In genomic region chr11:109715311-109715781, GRCm38 (mm10) we compare ENCODE assay signal across 24 mouse cellular contexts. TPM values are rescaled to one million over a fixed set of nuclear protein-coding genes. Genes with fewer than 3 reads are reported as not detected.
A peak's percentile ranks its signal among the peaks of the same experiment; 100 is the strongest.
DNase-seq lines count a peak whose midpoint lies in the region; ATAC-seq lines count a peak whose summit lies in the region.
"Had no signal": no experiment of that assay in that cellular context is flagged by ENCODE, and none has a peak within 500 bp of the region (broad histone marks: within the 10 kb centered on the region; RNA-seq: fewer than 3 reads in every experiment).

No protein-coding gene starts in this region.

- H3K4me1 ChIP-seq in embryonic facial prominence, embryonic 14.5 days (ENCODE audit: control insufficient read depth, insufficient read depth, low read length): peaks cover 22% of the 10 kb centered on the region
- peaks cover 30% of the 10 kb centered on the region for H3K4me1 ChIP-seq in limb, embryonic 12.5 days (replicated peaks)
- no peaks in the 10 kb centered on the region for H3K4me1 ChIP-seq in hindbrain, embryonic 11.5 days (replicated peaks; ENCODE audit: control insufficient read depth, insufficient read depth, low read length)
- H3K4me1 ChIP-seq: heart, embryonic 10.5 days; hindbrain, embryonic 12.5 days had no signal

- no peaks in the 10 kb centered on the region for H3K27me3 ChIP-seq in embryonic facial prominence, embryonic 14.5 days (replicated peaks; ENCODE audit: control insufficient read depth, insufficient read depth, low read length)
- H3K27me3 ChIP-seq in limb, embryonic 12.5 days: peaks cover 7% of the 10 kb centered on the region
- no peaks in the 10 kb centered on the region; the same call in 1 of the 2 replicates for H3K27me3 ChIP-seq in hindbrain, embryonic 11.5 days (ENCODE audit: control insufficient read depth, insufficient read depth, low read length)
- H3K27me3 ChIP-seq: hindbrain, embryonic 12.5 days had no signal

- H3K4me3 ChIP-seq in embryonic facial prominence, embryonic 14.5 days (ENCODE audit: low read depth, low read length): no peak overlapping the region
- no peak overlapping the region for H3K4me3 ChIP-seq in limb, embryonic 12.5 days (replicated peaks)
- no peak overlapping the region for H3K4me3 ChIP-seq in hindbrain, embryonic 11.5 days (ENCODE audit: low read depth, low read length)
- H3K4me3 ChIP-seq: heart, embryonic 10.5 days; hindbrain, embryonic 12.5 days; megakaryocyte, embryonic 14.5 days; neural tube, embryonic 13.5 days had no signal

- H3K36me3 ChIP-seq in embryonic facial prominence, embryonic 14.5 days (ENCODE audit: control insufficient read depth, insufficient read depth, low read length): no peaks in the 10 kb centered on the region
- H3K36me3 ChIP-seq in limb, embryonic 12.5 days: no peaks in the 10 kb centered on the region
- no peaks in the 10 kb centered on the region for H3K36me3 ChIP-seq in hindbrain, embryonic 11.5 days (ENCODE audit: control insufficient read depth, insufficient read depth, low read length)
- H3K36me3 ChIP-seq: G1E; heart, embryonic 10.5 days; hindbrain, embryonic 12.5 days; neural tube, embryonic 13.5 days had no signal

- no peak overlapping the region for H3K9ac ChIP-seq in embryonic facial prominence, embryonic 14.5 days (ENCODE audit: low read depth, low read length)
- H3K9ac ChIP-seq in limb, embryonic 12.5 days (replicated peaks): no peak overlapping the region
- no peak overlapping the region for H3K9ac ChIP-seq in hindbrain, embryonic 11.5 days (ENCODE audit: low read depth, low read length)
- H3K9ac ChIP-seq: hindbrain, embryonic 12.5 days; liver, postnatal 0 days; neural tube, embryonic 13.5 days had no signal

- H3K4me2 ChIP-seq in embryonic facial prominence, embryonic 14.5 days (ENCODE audit: low read depth, low read length): peak overlapping the region; percentile 20; the same call in 1 of the 2 replicates
- H3K4me2 ChIP-seq in limb, embryonic 12.5 days: peak overlapping the region; percentile 4; the same call in 1 of the 2 replicates
- no peak overlapping the region for H3K4me2 ChIP-seq in hindbrain, embryonic 11.5 days (replicated peaks; ENCODE audit: low read depth, low read length)
- H3K4me2 ChIP-seq: hindbrain, embryonic 12.5 days; neural tube, embryonic 13.5 days had no signal

- DNase-seq in embryo, embryonic 10 days (ENCODE audit: low spot score): peak; percentile 54
- DNase-seq in embryo, embryonic 9.5 days (ENCODE audit: extremely low spot score): no peak
- DNase-seq in 3T3-L1 (ENCODE audit: low read depth, low spot score): peak; percentile 33
- DNase-seq in embryonic facial prominence, embryonic 14.5 days (ENCODE audit: low spot score): peak; percentile 81
- DNase-seq in right cerebral cortex, postnatal 10 days (ENCODE audit: low spot score in 2 of 2): no peak
- DNase-seq in hindbrain, embryonic 11.5 days (ENCODE audit: low spot score): no peak
- DNase-seq: adrenal gland, postnatal 14 days; heart, postnatal 10 days; kidney, adult 2 months; kidney, postnatal 10 days; liver; liver, postnatal 0 days; lung, postnatal 10 days; spleen, adult 18-20 months; thymus, postnatal 4 days had no signal

- H3K27ac ChIP-seq in embryonic facial prominence, embryonic 14.5 days (replicated peaks; ENCODE audit: low read depth, low read length): peak overlapping the region; percentile 53
- H3K27ac ChIP-seq in limb, embryonic 12.5 days: peak overlapping the region; percentile 56; the same call in 1 of the 2 replicates
- H3K27ac ChIP-seq in hindbrain, embryonic 11.5 days (ENCODE audit: low read depth, low read length): no peak overlapping the region
- H3K27ac ChIP-seq: heart, embryonic 10.5 days; hindbrain, embryonic 12.5 days; neural tube, embryonic 13.5 days had no signal

- ATAC-seq in embryonic facial prominence, embryonic 14.5 days (ENCODE audit: low read depth): 0 out of 2 replicates have a peak, but pooled peaks have one; percentile 26
- ATAC-seq in limb, embryonic 12.5 days (ENCODE audit: insufficient number of reproducible peaks, insufficient read depth, low FRiP score, low TSS enrichment, low read depth): peak; percentile 34; the same call in 1 of the 2 replicates
- ATAC-seq in hindbrain, embryonic 11.5 days (ENCODE audit: low FRiP score): no peak
- ATAC-seq in megakaryocyte-erythroid progenitor cell, adult 5-6 weeks (replicated peaks; ENCODE audit: low FRiP score, low TSS enrichment, poor library complexity, severe bottlenecking): no peak
- ATAC-seq: forebrain, embryonic 14.5 days; inflammation-experienced regulatory T-cells, adult 6 months; liver, postnatal 0 days had no signal

- no peaks in the 10 kb centered on the region for H3K9me3 ChIP-seq in embryonic facial prominence, embryonic 14.5 days (ENCODE audit: control insufficient read depth, low read length)
- H3K9me3 ChIP-seq in limb, embryonic 12.5 days: no peaks in the 10 kb centered on the region
- H3K9me3 ChIP-seq in hindbrain, embryonic 11.5 days (ENCODE audit: control insufficient read depth, low read length): no peaks in the 10 kb centered on the region
- H3K9me3 ChIP-seq: heart, embryonic 10.5 days; hindbrain, embryonic 12.5 days; megakaryocyte, embryonic 14.5 days; neural tube, embryonic 13.5 days had no signal

- WGBS in embryonic facial prominence, embryonic 14.5 days: 40% methylated on average over 12 of the region's 12 CpGs
- WGBS in limb, embryonic 12.5 days: 28% methylated on average over 12 of the region's 12 CpGs
- 76% methylated on average over 12 of the region's 12 CpGs for WGBS in hindbrain, embryonic 11.5 days

RNA-seq across cellular contexts. Expression of gene Fam20a, which starts 6.7 kb away (rescaled TPM):
- polyA plus RNA-seq in embryonic facial prominence, embryonic 14.5 days (2014; fragmentation: Nextera tagmentation; extraction: Ambion mirVana): 6.2 and 7.3 TPM in 2 replicates
- 0.28 and 0.64 TPM in 2 replicates for polyA plus RNA-seq in limb, embryonic 12.5 days (2016; fragmentation: Nextera tagmentation; extraction: Ambion mirVana)
- polyA plus RNA-seq in hindbrain, embryonic 11.5 days (2014; fragmentation: Nextera tagmentation; extraction: Ambion mirVana): 1.9 and 3.0 TPM in 2 replicates
- total RNA-seq in megakaryocyte-erythroid progenitor cell, adult 5-6 weeks (2014; fragmentation: Nextera tagmentation): not detected in 2 replicates
- total RNA-seq in megakaryocyte-erythroid progenitor cell, adult 5-6 weeks (2017): 0.19 and 0.70 TPM in 2 replicates
- polyA plus RNA-seq: G1E had no signal

Comparison
In these comparisons a context has a peak if more than half of its experiments do, and no peak if none do; other contexts are left out.
1. DNase-seq: peak in embryo, embryonic 10 days (single experiment), 3T3-L1 (single experiment) and embryonic facial prominence, embryonic 14.5 days (single experiment); none in embryo, embryonic 9.5 days (single experiment), right cerebral cortex, postnatal 10 days (0 of 2) and hindbrain, embryonic 11.5 days (single experiment).
2. ATAC-seq: peak in embryonic facial prominence, embryonic 14.5 days (single experiment) and limb, embryonic 12.5 days (single experiment); none in hindbrain, embryonic 11.5 days (single experiment) and megakaryocyte-erythroid progenitor cell, adult 5-6 weeks (single experiment).